Mouse (Mus musculus): ENCODE results near the gene Mreg. TPM values are rescaled to one million over a fixed set of nuclear protein-coding genes. Genes with fewer than 3 reads are reported as not detected.
"Not testable (repeated sequence)": the region's sequence is repeated elsewhere in the genome, so short reads cannot be mapped to it uniquely, and the experiment has no call there.

The Mreg gene
- polyA plus RNA-seq (2015; fragmentation: Nextera tagmentation; extraction: Ambion mirVana) = 0.96 and 1.0 TPM in 2 replicates

DNA sequence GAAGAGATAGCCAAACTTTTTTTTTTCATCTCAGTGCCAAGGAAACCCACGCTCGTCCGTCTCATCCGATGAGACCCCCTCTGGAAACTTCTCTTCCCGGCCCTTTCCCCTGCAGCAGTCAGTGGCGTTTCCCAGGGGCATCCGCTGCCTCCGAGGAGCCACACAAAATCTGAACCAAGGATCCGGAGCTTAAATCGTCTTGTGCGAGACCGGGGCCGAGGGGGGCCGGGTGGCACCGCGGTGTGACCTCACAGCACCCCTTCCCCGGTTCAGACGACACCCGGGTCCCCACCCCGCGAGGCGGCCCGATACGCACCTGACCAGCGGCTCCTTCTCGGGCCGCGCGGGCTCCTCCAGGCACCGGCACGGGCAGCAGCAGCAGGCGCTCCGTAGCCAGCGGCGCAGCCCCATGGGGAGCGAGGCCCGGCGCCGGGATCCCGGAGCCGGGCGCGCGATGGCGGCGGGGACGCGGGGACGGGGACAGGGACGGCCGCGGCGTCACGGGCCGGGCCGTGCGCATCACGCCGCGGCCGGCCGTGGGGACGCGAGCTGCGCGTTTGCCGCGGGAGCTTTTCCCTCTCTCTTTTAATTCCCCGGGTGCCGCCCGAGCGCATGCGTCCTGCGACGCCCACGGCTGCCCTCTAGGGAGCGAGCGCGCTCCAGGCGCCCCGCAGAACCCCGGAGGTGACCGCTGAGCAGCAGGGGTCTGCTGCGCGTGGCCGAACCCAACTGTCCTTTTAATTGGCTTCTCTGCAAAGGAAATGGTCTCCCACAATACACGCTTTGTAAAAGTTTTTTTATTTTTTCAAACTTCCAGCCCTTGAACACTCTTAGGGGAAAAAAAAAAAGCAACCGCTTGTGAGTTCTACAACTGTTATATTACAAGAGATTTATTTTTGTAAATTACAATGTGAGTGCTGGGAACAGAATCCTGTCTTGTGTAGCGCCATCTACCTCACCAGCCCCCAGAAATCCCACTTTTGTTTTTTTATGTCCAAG lies at the start of gene Mreg:
Mreg (minus strand) TSS at position 607 of the 999 bp plus-strand sequence.
- WGBS = under 1% methylated on average over 87 of the region's 89 CpGs
- Histone ChIP-seq H3K4me3 (replicated peaks; ENCODE audit: low read length) (peak within 1 kb of the TSS; percentile 74), H3K27ac (ENCODE audit: low read length) (no peak within 1 kb of the TSS), H3K9ac (replicated peaks; ENCODE audit: low read depth, low read length) (peak within 1 kb of the TSS; percentile 74), H3K9me3 (ENCODE audit: control insufficient read depth, low read length) (no peaks in the 10 kb centered on the region), H3K4me2 (ENCODE audit: low read length) (peak within 1 kb of the TSS; percentile 99), H3K36me3 (ENCODE audit: control insufficient read depth, insufficient read depth) (no peaks in the 10 kb centered on the region), H3K27me3 (replicated peaks; ENCODE audit: control insufficient read depth, insufficient read depth, low read length) (no peaks in the 10 kb centered on the region), H3K4me1 (replicated peaks; ENCODE audit: control insufficient read depth, insufficient read depth, low read length) (peaks cover 14% of the 10 kb centered on the region)
- ATAC-seq = peak; percentile 76

DNA sequence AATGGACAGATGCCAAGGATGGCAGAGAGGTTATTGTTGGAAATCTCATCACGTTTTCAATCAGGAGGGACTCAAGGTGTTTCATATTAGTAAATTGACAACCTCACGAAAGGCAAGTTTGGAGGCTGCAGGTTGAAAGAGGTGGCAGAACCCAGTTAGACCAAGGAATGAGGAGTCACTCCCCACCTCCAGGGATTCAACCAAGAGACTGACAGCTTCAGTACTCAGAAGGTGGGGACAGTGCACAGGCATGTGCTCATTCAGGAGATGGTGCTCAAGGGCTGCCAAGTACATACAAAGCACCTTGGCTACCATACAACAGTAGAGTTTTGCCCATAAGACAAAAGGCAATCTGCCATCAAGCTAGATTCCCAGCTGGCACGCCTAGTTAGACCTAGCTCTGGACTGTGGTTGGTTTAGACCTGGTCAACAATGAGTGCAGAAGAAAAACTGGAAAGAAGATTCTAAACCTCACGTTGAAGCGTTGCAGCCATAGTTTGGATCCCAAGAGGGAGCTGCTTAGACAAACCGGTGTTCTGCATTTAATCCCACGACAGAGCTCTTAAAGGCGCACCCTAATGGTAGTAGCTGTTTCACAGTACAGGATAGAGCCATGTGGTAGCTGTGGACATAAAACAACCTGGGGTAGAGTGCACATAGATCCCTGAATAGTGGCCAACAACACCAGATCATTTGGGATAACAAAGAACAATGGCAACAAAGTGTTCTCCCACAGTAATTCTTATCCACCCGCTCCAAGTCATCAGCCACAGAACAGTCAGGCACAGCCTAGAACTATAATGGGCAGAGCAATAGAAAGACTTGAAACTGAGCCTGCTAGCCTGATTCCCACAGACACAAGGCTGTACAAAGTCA lies 44.5 kb upstream of the Mreg start:
- ATAC-seq = no peak
- Histone ChIP-seq H3K27me3 (replicated peaks; ENCODE audit: control insufficient read depth, insufficient read depth, low read length) (no peaks in the 10 kb centered on the region), H3K27ac (ENCODE audit: low read length) (no peak overlapping the region), H3K4me2 (ENCODE audit: low read length) (peak overlapping the region; percentile 80), H3K4me3 (replicated peaks; ENCODE audit: low read length) (peak overlapping the region; percentile 51), H3K36me3 (ENCODE audit: control insufficient read depth, insufficient read depth) (no peaks in the 10 kb centered on the region), H3K9me3 (ENCODE audit: control insufficient read depth, low read length) (no peaks in the 10 kb centered on the region), H3K9ac (replicated peaks; ENCODE audit: low read depth, low read length) (no peak overlapping the region), H3K4me1 (replicated peaks; ENCODE audit: control insufficient read depth, insufficient read depth, low read length) (peaks cover 18% of the 10 kb centered on the region)
- WGBS = 74% methylated on average over 9 of the region's 9 CpGs

DNA sequence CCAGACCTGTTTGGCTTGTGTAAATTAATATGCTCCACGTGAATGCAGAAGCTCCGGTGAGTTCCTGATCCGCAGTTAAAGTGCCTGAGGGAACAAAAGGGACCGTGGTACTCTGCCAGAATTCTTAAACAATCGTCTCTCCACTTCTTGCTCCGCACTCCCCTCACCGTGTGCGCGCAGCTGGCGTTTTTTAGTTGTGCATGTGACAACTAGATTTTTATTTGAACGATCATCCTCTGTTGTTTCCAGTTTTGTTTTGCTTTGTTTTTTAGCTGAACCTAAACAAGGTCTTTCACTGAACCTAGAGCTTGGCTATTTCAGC lies 43.7 kb upstream of the Mreg start:
- Histone ChIP-seq H3K36me3 (ENCODE audit: control insufficient read depth, insufficient read depth) (no peaks in the 10 kb centered on the region), H3K9ac (replicated peaks; ENCODE audit: low read depth, low read length) (peak overlapping the region; percentile 68), H3K9me3 (ENCODE audit: control insufficient read depth, low read length) (no peaks in the 10 kb centered on the region), H3K27ac (ENCODE audit: low read length) (peak overlapping the region; percentile 90), H3K4me3 (replicated peaks; ENCODE audit: low read length) (peak overlapping the region; percentile 51), H3K4me2 (ENCODE audit: low read length) (peak overlapping the region; percentile 80), H3K27me3 (replicated peaks; ENCODE audit: control insufficient read depth, insufficient read depth, low read length) (no peaks in the 10 kb centered on the region), H3K4me1 (replicated peaks; ENCODE audit: control insufficient read depth, insufficient read depth, low read length) (peaks cover 18% of the 10 kb centered on the region)
- no peak for ATAC-seq
- 14% methylated on average over 11 of the region's 11 CpGs for WGBS

DNA sequence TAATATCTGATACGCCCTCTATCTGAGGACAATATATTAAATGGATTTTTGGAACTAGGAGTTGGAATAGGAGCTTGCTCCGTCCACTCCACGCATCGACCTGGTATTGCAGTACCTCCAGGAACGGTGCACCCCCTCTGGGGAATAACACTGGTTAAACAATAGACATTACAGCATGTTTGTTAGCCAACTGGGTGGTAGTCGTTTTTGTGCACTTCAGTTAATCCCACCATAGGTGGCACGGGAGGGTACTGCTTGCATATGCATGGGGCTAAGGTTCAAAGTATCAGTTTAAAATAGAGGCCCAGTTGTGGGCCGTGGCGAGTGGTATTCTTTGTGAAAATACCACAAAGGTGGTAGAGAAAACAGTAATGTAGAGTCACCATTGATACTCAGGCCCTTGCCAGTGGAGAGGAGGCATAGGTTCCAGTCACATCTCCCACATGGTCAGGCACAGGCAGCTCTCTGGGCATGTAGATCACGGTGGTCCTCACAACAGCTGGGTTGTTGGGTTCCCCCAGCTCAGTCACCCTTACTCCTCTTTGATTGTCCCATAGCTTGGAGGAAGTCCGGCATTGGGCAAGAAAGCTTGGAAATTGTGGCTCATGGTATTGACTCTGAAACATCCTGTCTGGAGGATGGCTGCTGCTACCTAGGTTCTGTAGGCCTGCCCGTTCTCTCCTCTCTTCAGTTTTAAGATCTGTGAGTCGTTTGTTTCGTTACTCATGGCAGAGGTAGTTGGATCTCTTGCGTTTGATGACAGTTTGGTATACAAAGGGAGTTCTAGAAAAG lies 43.2 kb upstream of the Mreg start:
- Histone ChIP-seq H3K4me3 (replicated peaks; ENCODE audit: low read length) (peak overlapping the region; percentile 51), H3K27me3 (replicated peaks; ENCODE audit: control insufficient read depth, insufficient read depth, low read length) (no peaks in the 10 kb centered on the region), H3K9me3 (ENCODE audit: control insufficient read depth, low read length) (no peaks in the 10 kb centered on the region), H3K27ac (ENCODE audit: low read length) (peak overlapping the region; percentile 90), H3K9ac (replicated peaks; ENCODE audit: low read depth, low read length) (peak overlapping the region; percentile 68), H3K4me2 (ENCODE audit: low read length) (peak overlapping the region; percentile 80), H3K36me3 (ENCODE audit: control insufficient read depth, insufficient read depth) (no peaks in the 10 kb centered on the region), H3K4me1 (replicated peaks; ENCODE audit: control insufficient read depth, insufficient read depth, low read length) (peaks cover 18% of the 10 kb centered on the region)
- WGBS = 3% methylated on average over 15 of the region's 15 CpGs
- peak; percentile 79 for ATAC-seq

DNA sequence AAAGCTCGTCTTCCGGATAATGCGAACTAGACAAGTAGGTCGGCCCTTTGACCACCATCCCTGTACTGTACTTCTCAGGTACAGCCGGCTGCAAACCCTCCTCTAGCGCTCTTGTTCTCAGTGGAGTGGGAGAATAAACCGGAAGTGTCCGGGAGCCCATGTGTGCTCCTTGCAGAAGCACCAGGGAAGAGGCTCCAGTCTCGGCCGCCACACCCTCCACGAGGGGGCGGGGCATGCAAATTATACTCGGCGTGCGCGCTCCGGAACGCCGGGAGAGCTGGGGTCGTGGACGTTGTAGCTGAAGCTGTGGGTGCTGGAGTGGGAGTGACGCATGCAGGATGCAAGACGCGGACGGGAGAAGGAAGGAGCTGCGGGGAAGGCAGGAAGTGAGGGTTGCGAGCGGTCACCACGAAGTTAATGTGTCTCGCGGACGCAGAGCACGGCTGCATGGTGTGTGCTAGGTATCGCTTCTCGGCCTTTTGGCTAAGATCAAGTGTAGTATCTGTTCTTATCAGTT lies 42.5 kb upstream of the Mreg start:
- Histone ChIP-seq H3K4me2 (ENCODE audit: low read length) (peak overlapping the region; percentile 80), H3K9ac (replicated peaks; ENCODE audit: low read depth, low read length) (peak overlapping the region; percentile 68), H3K4me1 (replicated peaks; ENCODE audit: control insufficient read depth, insufficient read depth, low read length) (peaks cover 18% of the 10 kb centered on the region), H3K4me3 (replicated peaks; ENCODE audit: low read length) (peak overlapping the region; percentile 51), H3K36me3 (ENCODE audit: control insufficient read depth, insufficient read depth) (no peaks in the 10 kb centered on the region), H3K27ac (ENCODE audit: low read length) (peak overlapping the region; percentile 90), H3K27me3 (replicated peaks; ENCODE audit: control insufficient read depth, insufficient read depth, low read length) (no peaks in the 10 kb centered on the region), H3K9me3 (ENCODE audit: control insufficient read depth, low read length) (no peaks in the 10 kb centered on the region)
- peak; percentile 91 for ATAC-seq
- under 1% methylated on average over 35 of the region's 35 CpGs for WGBS

DNA sequence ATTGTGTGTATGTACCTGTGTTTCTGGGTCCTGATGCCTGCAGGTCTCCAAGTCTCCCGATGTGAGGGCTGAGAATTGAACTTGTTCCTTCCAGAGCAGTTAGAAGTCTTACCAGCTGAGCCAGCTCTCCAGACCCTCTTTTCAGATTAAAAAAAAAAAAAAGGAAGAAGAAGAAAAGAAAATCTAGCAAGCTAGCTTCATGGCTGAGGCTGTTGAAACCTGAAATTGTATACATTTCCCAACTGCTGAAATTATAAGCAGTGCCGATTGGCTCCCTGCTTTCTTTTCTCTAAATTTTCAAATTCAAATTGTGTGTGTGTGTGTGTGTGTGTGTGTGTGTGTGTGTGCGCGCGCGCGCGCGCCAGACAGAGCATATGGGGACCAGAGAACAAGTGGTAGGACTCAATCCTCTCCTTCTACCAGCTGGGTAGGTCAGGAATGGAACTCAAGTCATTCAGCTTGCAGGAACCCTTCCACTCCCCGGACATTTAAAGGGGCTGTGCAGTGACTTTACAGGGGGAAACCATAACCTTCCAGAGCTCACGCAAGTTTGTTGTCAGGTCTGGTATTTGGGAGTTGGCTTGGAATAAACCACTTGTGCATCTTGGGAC lies 41.9 kb upstream of the Mreg start:
- H3K36me3 ChIP-seq (ENCODE audit: control insufficient read depth, insufficient read depth) = no peaks in the 10 kb centered on the region
- peaks cover 18% of the 10 kb centered on the region for H3K4me1 ChIP-seq (replicated peaks; ENCODE audit: control insufficient read depth, insufficient read depth, low read length)
- H3K9ac ChIP-seq (replicated peaks; ENCODE audit: low read depth, low read length) = peak overlapping the region; percentile 68; the same call in 1 of the 2 replicates
- peak overlapping the region; percentile 80 for H3K4me2 ChIP-seq (ENCODE audit: low read length)
- H3K27me3 ChIP-seq (replicated peaks; ENCODE audit: control insufficient read depth, insufficient read depth, low read length) = no peaks in the 10 kb centered on the region
- H3K9me3 ChIP-seq (ENCODE audit: control insufficient read depth, low read length) = no peaks in the 10 kb centered on the region
- peak overlapping the region; percentile 90 for H3K27ac ChIP-seq (ENCODE audit: low read length)
- 35% methylated on average over 11 of the region's 11 CpGs for WGBS
- H3K4me3 ChIP-seq (replicated peaks; ENCODE audit: low read length) = peak overlapping the region; percentile 51
- ATAC-seq = peak; percentile 24; the same call in 1 of the 2 replicates

DNA sequence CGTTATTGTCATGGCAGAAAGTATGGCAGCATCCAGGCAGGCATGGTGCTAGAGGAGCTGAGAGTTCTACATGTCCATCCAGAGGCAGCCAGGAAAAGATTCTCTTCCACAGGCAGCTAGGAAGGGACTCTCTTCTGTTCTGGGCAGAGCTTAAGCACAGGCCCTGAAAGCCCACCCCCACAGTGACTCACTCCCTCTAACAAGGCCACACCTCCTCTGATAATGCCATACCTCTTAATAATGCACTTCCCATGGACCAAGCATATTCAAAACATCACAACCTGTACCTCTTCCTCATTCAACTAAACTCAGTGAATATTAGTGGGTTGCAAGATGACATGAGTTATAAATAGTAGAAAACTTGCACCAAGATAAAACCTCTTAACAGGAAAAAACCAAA lies 39.7 kb upstream of the Mreg start:
- Histone ChIP-seq H3K4me3 (replicated peaks; ENCODE audit: low read length) (no peak overlapping the region), H3K27ac (ENCODE audit: low read length) (no peak overlapping the region), H3K4me1 (replicated peaks; ENCODE audit: control insufficient read depth, insufficient read depth, low read length) (peaks cover 18% of the 10 kb centered on the region), H3K27me3 (replicated peaks; ENCODE audit: control insufficient read depth, insufficient read depth, low read length) (no peaks in the 10 kb centered on the region), H3K9ac (replicated peaks; ENCODE audit: low read depth, low read length) (no peak overlapping the region), H3K36me3 (ENCODE audit: control insufficient read depth, insufficient read depth) (no peaks in the 10 kb centered on the region), H3K9me3 (ENCODE audit: control insufficient read depth, low read length) (no peaks in the 10 kb centered on the region), H3K4me2 (ENCODE audit: low read length) (no peak overlapping the region)
- no peak for ATAC-seq
- WGBS = 75% methylated on average over 1 of the region's 1 CpGs

DNA sequence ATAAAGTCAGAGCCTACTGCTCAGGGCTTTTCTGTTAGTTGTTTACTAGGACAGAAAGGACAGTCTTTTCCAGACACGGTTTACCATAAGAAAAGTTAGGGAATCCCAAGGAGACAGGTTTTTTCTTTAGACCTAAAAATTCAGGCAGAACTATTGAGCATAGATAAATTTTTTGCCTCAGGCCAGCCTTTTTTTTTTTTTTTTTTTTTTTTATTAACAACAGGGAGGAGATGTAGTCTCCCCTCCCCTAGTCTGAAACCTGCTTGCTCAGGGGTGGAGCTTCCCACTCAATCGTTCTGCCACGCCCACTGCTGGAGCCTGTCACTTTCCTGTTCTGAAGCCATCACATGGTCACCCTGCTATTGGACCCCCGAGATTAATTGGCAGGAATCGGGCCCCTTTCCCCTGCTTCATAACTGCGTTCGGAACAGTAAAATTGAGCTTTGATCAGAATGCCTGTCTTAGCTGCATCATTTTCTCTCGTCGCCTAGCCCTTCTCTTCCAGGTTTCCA lies 36.2 kb upstream of the Mreg start:
- ATAC-seq; H3K27ac ChIP-seq (ENCODE audit: low read length); H3K4me3 ChIP-seq (replicated peaks; ENCODE audit: low read length); H3K27me3 ChIP-seq (replicated peaks; ENCODE audit: control insufficient read depth, insufficient read depth, low read length); H3K9me3 ChIP-seq (ENCODE audit: control insufficient read depth, low read length); H3K36me3 ChIP-seq (ENCODE audit: control insufficient read depth, insufficient read depth); H3K4me2 ChIP-seq (ENCODE audit: low read length); H3K4me1 ChIP-seq (replicated peaks; ENCODE audit: control insufficient read depth, insufficient read depth, low read length); H3K9ac ChIP-seq (replicated peaks; ENCODE audit: low read depth, low read length): not testable (repeated sequence)
- 40% methylated on average over 9 of the region's 9 CpGs for WGBS
